Comparison of ENCODE assay signal across 12 mouse cellular contexts in the genomic region with DNA sequence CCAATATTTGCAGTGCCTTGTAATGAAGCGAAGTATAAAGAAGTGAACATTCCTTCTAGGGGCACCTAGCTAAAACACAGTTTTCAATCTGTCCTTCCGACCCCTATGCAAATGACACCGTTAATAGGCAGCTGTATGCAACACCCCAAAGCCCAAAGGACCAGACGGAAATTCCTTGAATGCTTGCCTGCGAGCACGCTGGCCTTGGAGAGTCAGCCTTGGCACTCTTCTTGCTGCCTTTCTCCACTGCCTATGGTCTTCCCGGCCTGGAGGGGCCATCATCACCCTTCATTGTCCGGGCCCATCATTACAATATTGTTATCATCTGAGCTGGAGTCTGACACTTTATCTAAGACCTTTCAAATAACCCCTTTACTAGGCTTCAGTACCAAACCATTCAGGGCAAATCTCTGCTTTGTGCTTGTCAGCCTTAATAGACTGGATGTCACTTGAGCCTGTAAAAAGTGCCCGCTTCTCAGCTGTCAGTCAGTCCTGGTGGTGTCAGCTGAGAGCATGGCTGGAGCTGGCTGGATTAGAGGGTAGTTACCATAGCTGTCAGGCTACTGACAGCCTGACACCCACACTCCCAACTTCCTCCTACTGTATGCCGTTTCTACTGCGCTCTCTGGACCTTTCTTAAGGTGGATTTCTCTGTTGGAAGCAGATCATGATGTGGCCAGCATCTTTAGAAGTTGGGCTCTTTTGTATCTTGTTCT.
DNase-seq lines count a peak whose midpoint lies in the region; ATAC-seq lines count a peak whose summit lies in the region.
"Had no signal": no experiment of that assay in that cellular context is flagged by ENCODE, and none has a peak within 500 bp of the region (broad histone marks: within the 10 kb centered on the region; RNA-seq: fewer than 3 reads in every experiment).

No protein-coding gene starts in this region.

- H3K27ac ChIP-seq in neural tube, embryonic 12.5 days: no peak overlapping the region
- H3K27ac ChIP-seq in midbrain, embryonic 16.5 days (ENCODE audit: low read length): no peak overlapping the region
- H3K27ac ChIP-seq: lung, embryonic 15.5 days had no signal

- no peak overlapping the region for H3K4me3 ChIP-seq in neural tube, embryonic 12.5 days
- no peak overlapping the region for H3K4me3 ChIP-seq in midbrain, embryonic 16.5 days (ENCODE audit: low read depth, low read length)
- H3K4me3 ChIP-seq: lung, embryonic 15.5 days had no signal

- 0 out of 2 replicates have a peak overlapping the region, but pooled peaks have one; percentile 0 for H3K4me2 ChIP-seq in neural tube, embryonic 12.5 days (replicated peaks)
- no peak overlapping the region for H3K4me2 ChIP-seq in midbrain, embryonic 16.5 days (ENCODE audit: low read length)
- H3K4me2 ChIP-seq: lung, embryonic 15.5 days had no signal

- H3K36me3 ChIP-seq in neural tube, embryonic 12.5 days: no peaks in the 10 kb centered on the region
- no peaks in the 10 kb centered on the region for H3K36me3 ChIP-seq in midbrain, embryonic 16.5 days (ENCODE audit: control insufficient read depth, insufficient read depth, low read length)
- H3K36me3 ChIP-seq: lung, embryonic 15.5 days had no signal

- intact Hi-C loops in heart, postnatal 10 days (cut with DNase I): no loop called here
- intact Hi-C loops in gastrocnemius, postnatal 36 days (cut with DNase I): no loop called here

- H3K9me3 ChIP-seq in neural tube, embryonic 12.5 days: no peaks in the 10 kb centered on the region
- H3K9me3 ChIP-seq in midbrain, embryonic 16.5 days (replicated peaks; ENCODE audit: control insufficient read depth, low read length, poor library complexity, severe bottlenecking): no peaks in the 10 kb centered on the region
- H3K9me3 ChIP-seq: lung, embryonic 15.5 days had no signal

- H3K4me1 ChIP-seq in neural tube, embryonic 12.5 days: peaks cover 7% of the 10 kb centered on the region
- peaks cover 8% of the 10 kb centered on the region; the same call in 1 of the 2 replicates for H3K4me1 ChIP-seq in midbrain, embryonic 16.5 days (ENCODE audit: control insufficient read depth, insufficient read depth, low read length)

- no peak overlapping the region for H3K9ac ChIP-seq in neural tube, embryonic 12.5 days
- no peak overlapping the region for H3K9ac ChIP-seq in midbrain, embryonic 16.5 days (ENCODE audit: low read depth, low read length)
- H3K9ac ChIP-seq: lung, embryonic 15.5 days had no signal

- peak; percentile 11 for DNase-seq in adrenal gland, postnatal 14 days
- DNase-seq in adrenal gland, adult 18-20 months (ENCODE audit: low spot score in 2 of 2): no peak
- DNase-seq in neural tube, embryonic 10.5 days (ENCODE audit: extremely low spot score, low spot score): no peak
- DNase-seq in heart, postnatal 10 days: peak; percentile 26 to 48
- DNase-seq in layer of hippocampus, postnatal 10 days (ENCODE audit: low spot score in 2 of 2): no peak
- no peak for DNase-seq in gastrocnemius, postnatal 36 days
- DNase-seq: adrenal gland, postnatal 36 days; cerebellum, postnatal 14 days; right cerebral cortex, postnatal 25 days had no signal

- no peak for ATAC-seq in neural tube, embryonic 12.5 days (ENCODE audit: low FRiP score, low read depth)
- peak; percentile 54; the same call in 1 of the 2 replicates for ATAC-seq in midbrain, embryonic 16.5 days

- WGBS in neural tube, embryonic 12.5 days: 53% methylated on average over 11 of the region's 11 CpGs
- WGBS in midbrain, embryonic 16.5 days: 24% methylated on average over 11 of the region's 11 CpGs

- H3K27me3 ChIP-seq in neural tube, embryonic 12.5 days (replicated peaks): no peaks in the 10 kb centered on the region
- H3K27me3 ChIP-seq in midbrain, embryonic 16.5 days (ENCODE audit: control insufficient read depth, insufficient read depth, low read depth, low read length): no peaks in the 10 kb centered on the region
- H3K27me3 ChIP-seq: lung, embryonic 15.5 days had no signal

Comparison
In these comparisons a context has a peak if more than half of its experiments do, and no peak if none do; other contexts are left out.
1. DNase-seq: peak in adrenal gland, postnatal 14 days (single experiment) and heart, postnatal 10 days (2 of 2); none in adrenal gland, adult 18-20 months (0 of 2), neural tube, embryonic 10.5 days (single experiment), layer of hippocampus, postnatal 10 days (0 of 2) and gastrocnemius, postnatal 36 days (0 of 2).